Mouse (Mus musculus): Measurements from ENCODE around the gene Lztfl1. TPM values are rescaled to one million over a fixed set of nuclear protein-coding genes. Genes with fewer than 3 reads are reported as not detected.

Gene Lztfl1
- polyA plus RNA-seq, 1 experiment from 2014 or later = 62.5 TPM

- WGBS = 87% methylated on average over 5 of the region's 5 CpGs
- no peak for DNase-seq (ENCODE audit: low spot score)
- Histone ChIP-seq H3K4me3 (ENCODE audit: low read depth, low read length) (no peak overlapping the region), H3K27ac (ENCODE audit: low read depth, low read length) (no peak overlapping the region), H3K4me2 (ENCODE audit: low read length) (no peak overlapping the region), H3K9me3 (replicated peaks; ENCODE audit: control insufficient read depth, low read length) (no peaks in the 10 kb centered on the region), H3K4me1 (ENCODE audit: control insufficient read depth, insufficient read depth, low read length) (no peaks in the 10 kb centered on the region), H3K27me3 (replicated peaks; ENCODE audit: control insufficient read depth, insufficient read depth, low read length) (no peaks in the 10 kb centered on the region), H3K9ac (ENCODE audit: low read length) (no peak overlapping the region), H3K36me3 (ENCODE audit: control insufficient read depth, insufficient read depth, low read length) (peaks cover 48% of the 10 kb centered on the region)
- no peak for ATAC-seq
Measured at GRCm38 (mm10) chr9:123701822-123702221, 15.7 kb downstream of the Lztfl1 start.

- no peak for ATAC-seq
- H3K4me1 ChIP-seq (ENCODE audit: control insufficient read depth, insufficient read depth, low read length) = no peaks in the 10 kb centered on the region
- H3K36me3 ChIP-seq (ENCODE audit: control insufficient read depth, insufficient read depth, low read length) = peaks cover 30% of the 10 kb centered on the region
- no peak for DNase-seq (ENCODE audit: low spot score)
- H3K27ac ChIP-seq (ENCODE audit: low read depth, low read length) = no peak overlapping the region
- H3K4me3 ChIP-seq (ENCODE audit: low read depth, low read length) = no peak overlapping the region
- H3K4me2 ChIP-seq (ENCODE audit: low read length) = no peak overlapping the region
- H3K9me3 ChIP-seq (replicated peaks; ENCODE audit: control insufficient read depth, low read length) = no peaks in the 10 kb centered on the region
- no peaks in the 10 kb centered on the region for H3K27me3 ChIP-seq (replicated peaks; ENCODE audit: control insufficient read depth, insufficient read depth, low read length)
- WGBS = 94% methylated on average over 3 of the region's 3 CpGs
- no peak overlapping the region for H3K9ac ChIP-seq (ENCODE audit: low read length)
Measured at GRCm38 (mm10) chr9:123695634-123696302, 21.7 kb downstream of the Lztfl1 start.

- DNase-seq (ENCODE audit: low spot score) = no peak
- 73% methylated on average over 1 of the region's 1 CpGs for WGBS
- Histone ChIP-seq H3K4me3 (ENCODE audit: low read depth, low read length) (no peak overlapping the region), H3K27me3 (replicated peaks; ENCODE audit: control insufficient read depth, insufficient read depth, low read length) (no peaks in the 10 kb centered on the region), H3K9ac (ENCODE audit: low read length) (no peak overlapping the region), H3K9me3 (replicated peaks; ENCODE audit: control insufficient read depth, low read length) (no peaks in the 10 kb centered on the region), H3K36me3 (ENCODE audit: control insufficient read depth, insufficient read depth, low read length) (peaks cover 9% of the 10 kb centered on the region; the same call in 1 of the 2 replicates), H3K4me1 (ENCODE audit: control insufficient read depth, insufficient read depth, low read length) (no peaks in the 10 kb centered on the region), H3K4me2 (ENCODE audit: low read length) (no peak overlapping the region), H3K27ac (ENCODE audit: low read depth, low read length) (no peak overlapping the region)
- no peak for ATAC-seq
Measured at GRCm38 (mm10) chr9:123688227-123688626, 29.3 kb downstream of the Lztfl1 start.

GRCm38 (mm10) chr9:123686206-123686605 is 31.3 kb downstream of the Lztfl1 start:
- H3K4me1 ChIP-seq (ENCODE audit: control insufficient read depth, insufficient read depth, low read length) = no peaks in the 10 kb centered on the region
- 68% methylated on average over 5 of the region's 5 CpGs for WGBS
- no peaks in the 10 kb centered on the region for H3K27me3 ChIP-seq (replicated peaks; ENCODE audit: control insufficient read depth, insufficient read depth, low read length)
- H3K4me2 ChIP-seq (ENCODE audit: low read length) = no peak overlapping the region
- no peaks in the 10 kb centered on the region for H3K9me3 ChIP-seq (replicated peaks; ENCODE audit: control insufficient read depth, low read length)
- no peak for DNase-seq (ENCODE audit: low spot score)
- no peak for ATAC-seq
- H3K36me3 ChIP-seq (ENCODE audit: control insufficient read depth, insufficient read depth, low read length) = no peaks in the 10 kb centered on the region
- no peak overlapping the region for H3K27ac ChIP-seq (ENCODE audit: low read depth, low read length)
- H3K4me3 ChIP-seq (ENCODE audit: low read depth, low read length) = no peak overlapping the region
- H3K9ac ChIP-seq (ENCODE audit: low read length) = no peak overlapping the region

- H3K9ac ChIP-seq (ENCODE audit: low read length) = no peak overlapping the region
- no peak overlapping the region for H3K4me2 ChIP-seq (ENCODE audit: low read length)
- H3K27me3 ChIP-seq (replicated peaks; ENCODE audit: control insufficient read depth, insufficient read depth, low read length) = peaks cover 8% of the 10 kb centered on the region
- peaks cover 1% of the 10 kb centered on the region for H3K4me1 ChIP-seq (ENCODE audit: control insufficient read depth, insufficient read depth, low read length)
- no peak overlapping the region for H3K4me3 ChIP-seq (ENCODE audit: low read depth, low read length)
- no peak for DNase-seq (ENCODE audit: low spot score)
- H3K9me3 ChIP-seq (replicated peaks; ENCODE audit: control insufficient read depth, low read length) = no peaks in the 10 kb centered on the region
- no peaks in the 10 kb centered on the region for H3K36me3 ChIP-seq (ENCODE audit: control insufficient read depth, insufficient read depth, low read length)
- no peak for ATAC-seq
- WGBS = 62% methylated on average over 3 of the region's 3 CpGs
- H3K27ac ChIP-seq (ENCODE audit: low read depth, low read length) = no peak overlapping the region
Measured at GRCm38 (mm10) chr9:123683704-123684103, 33.8 kb downstream of the Lztfl1 start.

- H3K4me2 ChIP-seq (ENCODE audit: low read length) = peak overlapping the region; percentile 72
- ATAC-seq (no peak), DNase-seq (ENCODE audit: low spot score) (no peak)
- no peaks in the 10 kb centered on the region for H3K9me3 ChIP-seq (replicated peaks; ENCODE audit: control insufficient read depth, low read length)
- no peak overlapping the region for H3K27ac ChIP-seq (ENCODE audit: low read depth, low read length)
- H3K27me3 ChIP-seq (replicated peaks; ENCODE audit: control insufficient read depth, insufficient read depth, low read length) = peaks cover 31% of the 10 kb centered on the region
- H3K4me1 ChIP-seq (ENCODE audit: control insufficient read depth, insufficient read depth, low read length) = peaks cover 6% of the 10 kb centered on the region
- H3K36me3 ChIP-seq (ENCODE audit: control insufficient read depth, insufficient read depth, low read length) = no peaks in the 10 kb centered on the region
- WGBS = 20% methylated on average over 2 of the region's 2 CpGs
- H3K9ac ChIP-seq (ENCODE audit: low read length) = no peak overlapping the region
- peak overlapping the region; percentile 35 for H3K4me3 ChIP-seq (ENCODE audit: low read depth, low read length)
Measured at GRCm38 (mm10) chr9:123679198-123679597, 38.3 kb downstream of the Lztfl1 start.

GRCm38 (mm10) chr9:123678327-123679105 is 39.0 kb downstream of the Lztfl1 start, which contains the start of the genes Ccr9 and Slc6a20a:
Ccr9 (plus strand) TSS chr9:123678439.
Slc6a20a (minus strand) TSS chr9:123678885.
- H3K4me3 ChIP-seq (ENCODE audit: low read depth, low read length) = peak within 1 kb of the TSS; percentile 35
- peaks cover 6% of the 10 kb centered on the region for H3K4me1 ChIP-seq (ENCODE audit: control insufficient read depth, insufficient read depth, low read length)
- H3K9me3 ChIP-seq (replicated peaks; ENCODE audit: control insufficient read depth, low read length) = no peaks in the 10 kb centered on the region
- H3K4me2 ChIP-seq (ENCODE audit: low read length) = peak within 1 kb of the TSS; percentile 72
- peak within 1 kb of the TSS; percentile 55 for H3K9ac ChIP-seq (ENCODE audit: low read length)
- no peaks in the 10 kb centered on the region for H3K36me3 ChIP-seq (ENCODE audit: control insufficient read depth, insufficient read depth, low read length)
- peak; percentile 37 for ATAC-seq
- WGBS = under 1% methylated on average over 72 of the region's 73 CpGs
- peaks cover 31% of the 10 kb centered on the region for H3K27me3 ChIP-seq (replicated peaks; ENCODE audit: control insufficient read depth, insufficient read depth, low read length)
- no peak within 1 kb of the TSS for H3K27ac ChIP-seq (ENCODE audit: low read depth, low read length)
- peak; percentile 37 for DNase-seq (ENCODE audit: low spot score)

- H3K4me1 ChIP-seq (ENCODE audit: control insufficient read depth, insufficient read depth, low read length) = no peaks in the 10 kb centered on the region
- no peaks in the 10 kb centered on the region for H3K27me3 ChIP-seq (replicated peaks; ENCODE audit: control insufficient read depth, insufficient read depth, low read length)
- H3K36me3 ChIP-seq (ENCODE audit: control insufficient read depth, insufficient read depth, low read length) = no peaks in the 10 kb centered on the region
- no peak overlapping the region for H3K4me2 ChIP-seq (ENCODE audit: low read length)
- ATAC-seq (no peak), DNase-seq (ENCODE audit: low spot score) (peak; percentile 41)
- H3K9ac ChIP-seq (ENCODE audit: low read length) = no peak overlapping the region
- H3K27ac ChIP-seq (ENCODE audit: low read depth, low read length) = no peak overlapping the region
- H3K4me3 ChIP-seq (ENCODE audit: low read depth, low read length) = no peak overlapping the region
- no peaks in the 10 kb centered on the region for H3K9me3 ChIP-seq (replicated peaks; ENCODE audit: control insufficient read depth, low read length)
- 55% methylated on average over 5 of the region's 5 CpGs for WGBS
Measured at GRCm38 (mm10) chr9:123665645-123666044, 51.9 kb downstream of the Lztfl1 start.

All from forebrain, embryonic 14.5 days (tissue).